Mouse (Mus musculus): ENCODE results near the gene Wdr62. TPM values are rescaled to one million over a fixed set of nuclear protein-coding genes. Genes with fewer than 3 reads are reported as not detected.

The Wdr62 gene
- polyA plus RNA-seq, 2 experiments, result 8.8 to 22.9 TPM

DNA sequence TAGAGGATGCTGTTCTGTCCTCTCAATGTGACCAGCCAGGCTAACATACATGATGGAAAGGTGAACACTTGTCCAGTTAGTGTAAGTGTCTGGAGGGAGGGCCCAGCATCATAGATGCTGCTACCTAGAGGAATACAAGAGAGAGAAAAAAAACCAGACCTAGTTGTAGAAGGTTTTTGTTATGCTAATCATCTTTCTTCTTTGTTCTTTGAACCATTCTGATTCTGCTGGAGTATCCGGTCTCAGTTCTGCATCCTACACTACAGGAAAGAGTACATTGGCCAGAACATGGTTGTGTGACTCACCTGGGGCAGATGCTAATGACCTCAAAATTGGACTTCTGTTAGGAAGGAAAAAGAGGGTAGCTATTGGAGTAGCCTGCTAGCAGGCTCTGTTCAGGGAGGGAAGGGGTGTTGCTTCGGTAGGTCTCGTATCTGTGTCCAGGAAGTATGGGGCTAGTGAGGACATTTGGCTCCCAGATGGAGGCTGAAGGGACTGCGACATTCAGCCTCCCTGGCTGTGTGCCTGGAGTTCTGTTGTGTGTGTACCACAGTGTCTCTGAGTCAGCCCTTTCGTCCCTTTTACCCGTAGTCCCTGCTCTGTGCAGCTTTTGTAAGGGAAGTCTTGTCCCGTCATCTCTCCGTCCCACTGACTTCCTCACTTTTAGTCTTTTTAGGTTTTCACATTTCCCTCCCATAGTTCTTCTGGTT is 6.6 kb upstream of the Wdr62 start:
- H3K4me1 ChIP-seq (ENCODE audit: control insufficient read depth, insufficient read depth, low read length), result peaks cover 6% of the 10 kb centered on the region
- ATAC-seq (ENCODE audit: low FRiP score, low read depth) (no peak), DNase-seq (ENCODE audit: low spot score) (no peak)
- no peaks in the 10 kb centered on the region for H3K36me3 ChIP-seq (ENCODE audit: control insufficient read depth, insufficient read depth, low read length)
- H3K4me3 ChIP-seq (replicated peaks; ENCODE audit: low read length), result no peak overlapping the region
- no peak overlapping the region for H3K4me2 ChIP-seq (replicated peaks; ENCODE audit: low read depth, low read length, severe bottlenecking)
- TF ChIP-seq POLR2A (IDR thresholded peaks at IDR 0.05; ENCODE audit: borderline replicate concordance, extremely low read depth, insufficient read depth, insufficient read length), result no peak
- H3K9ac ChIP-seq (ENCODE audit: low read depth, low read length, severe bottlenecking), result no peak overlapping the region
- H3K9me3 ChIP-seq (ENCODE audit: control insufficient read depth, low read length), result no peaks in the 10 kb centered on the region
- H3K27me3 ChIP-seq (ENCODE audit: control insufficient read depth, insufficient read depth, low read length), result no peaks in the 10 kb centered on the region
- 55% methylated on average over 8 of the region's 8 CpGs for WGBS
- no peak overlapping the region for H3K27ac ChIP-seq (replicated peaks; ENCODE audit: low read depth, low read length)

DNA sequence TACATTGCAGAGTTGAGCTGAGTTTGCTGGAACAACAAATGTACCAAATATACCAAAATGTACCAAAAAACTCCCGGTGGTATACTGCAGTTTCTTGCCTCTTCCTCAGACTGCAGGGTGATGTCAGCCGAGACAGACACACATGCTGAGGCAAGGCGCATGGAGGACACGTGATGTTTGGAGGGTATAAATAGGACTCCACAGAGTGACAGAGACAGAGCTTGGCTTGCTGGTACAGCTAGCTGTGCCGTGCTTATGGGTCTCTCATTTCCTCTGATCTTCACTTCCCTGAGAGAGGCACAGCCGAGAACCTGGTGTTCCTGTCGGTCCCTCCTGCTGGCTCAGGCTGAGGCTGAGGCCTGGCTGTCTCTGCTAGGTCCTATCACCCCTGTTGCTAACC is 2.5 kb upstream of the Wdr62 start:
- no peak for TF ChIP-seq POLR2A (IDR thresholded peaks at IDR 0.05; ENCODE audit: borderline replicate concordance, extremely low read depth, insufficient read depth, insufficient read length)
- no peak for ATAC-seq (ENCODE audit: low FRiP score, low read depth)
- H3K9ac ChIP-seq (ENCODE audit: low read depth, low read length, severe bottlenecking), result no peak overlapping the region
- H3K27me3 ChIP-seq (ENCODE audit: control insufficient read depth, insufficient read depth, low read length), result no peaks in the 10 kb centered on the region
- H3K4me3 ChIP-seq (replicated peaks; ENCODE audit: low read length), result no peak overlapping the region
- H3K36me3 ChIP-seq (ENCODE audit: control insufficient read depth, insufficient read depth, low read length), result no peaks in the 10 kb centered on the region
- H3K4me1 ChIP-seq (ENCODE audit: control insufficient read depth, insufficient read depth, low read length), result peaks cover 5% of the 10 kb centered on the region; the same call in 1 of the 2 replicates
- WGBS, result 74% methylated on average over 7 of the region's 7 CpGs
- H3K9me3 ChIP-seq (ENCODE audit: control insufficient read depth, low read length), result no peaks in the 10 kb centered on the region
- no peak overlapping the region for H3K4me2 ChIP-seq (replicated peaks; ENCODE audit: low read depth, low read length, severe bottlenecking)
- no peak for DNase-seq (ENCODE audit: low spot score)
- H3K27ac ChIP-seq (replicated peaks; ENCODE audit: low read depth, low read length), result no peak overlapping the region

DNA sequence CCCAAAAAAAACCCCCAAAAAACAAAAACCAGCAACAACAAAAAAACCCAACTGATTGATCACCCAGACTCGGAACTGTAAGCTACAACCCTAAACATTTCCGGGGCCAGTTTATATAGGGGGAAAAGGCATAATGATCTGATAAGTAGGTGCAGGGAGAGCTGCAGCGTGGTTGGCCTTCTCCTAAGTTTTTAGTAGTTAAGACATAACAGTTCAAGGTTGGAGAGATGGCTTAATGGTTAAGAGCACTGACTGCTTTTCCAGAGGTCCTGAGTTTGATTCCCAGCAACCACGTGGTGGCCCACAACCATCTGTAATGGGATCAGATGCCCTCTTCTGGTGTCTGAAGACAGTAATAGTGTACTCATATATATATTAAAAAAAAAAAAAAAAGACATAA is 1.3 kb upstream of the Wdr62 start:
- WGBS, result 78% methylated on average over 4 of the region's 4 CpGs
- ATAC-seq (ENCODE audit: low FRiP score, low read depth) (no peak), DNase-seq (ENCODE audit: low spot score) (no peak)
- no peak overlapping the region for H3K9ac ChIP-seq (ENCODE audit: low read depth, low read length, severe bottlenecking)
- no peak overlapping the region for H3K4me2 ChIP-seq (replicated peaks; ENCODE audit: low read depth, low read length, severe bottlenecking)
- no peak overlapping the region for H3K4me3 ChIP-seq (replicated peaks; ENCODE audit: low read length)
- H3K27ac ChIP-seq (replicated peaks; ENCODE audit: low read depth, low read length), result no peak overlapping the region
- no peaks in the 10 kb centered on the region for H3K9me3 ChIP-seq (ENCODE audit: control insufficient read depth, low read length)
- no peaks in the 10 kb centered on the region for H3K36me3 ChIP-seq (ENCODE audit: control insufficient read depth, insufficient read depth, low read length)
- H3K4me1 ChIP-seq (ENCODE audit: control insufficient read depth, insufficient read depth, low read length), result peaks cover 5% of the 10 kb centered on the region; the same call in 1 of the 2 replicates
- H3K27me3 ChIP-seq (ENCODE audit: control insufficient read depth, insufficient read depth, low read length), result no peaks in the 10 kb centered on the region
- TF ChIP-seq POLR2A (IDR thresholded peaks at IDR 0.05; ENCODE audit: borderline replicate concordance, extremely low read depth, insufficient read depth, insufficient read length), result no peak

DNA sequence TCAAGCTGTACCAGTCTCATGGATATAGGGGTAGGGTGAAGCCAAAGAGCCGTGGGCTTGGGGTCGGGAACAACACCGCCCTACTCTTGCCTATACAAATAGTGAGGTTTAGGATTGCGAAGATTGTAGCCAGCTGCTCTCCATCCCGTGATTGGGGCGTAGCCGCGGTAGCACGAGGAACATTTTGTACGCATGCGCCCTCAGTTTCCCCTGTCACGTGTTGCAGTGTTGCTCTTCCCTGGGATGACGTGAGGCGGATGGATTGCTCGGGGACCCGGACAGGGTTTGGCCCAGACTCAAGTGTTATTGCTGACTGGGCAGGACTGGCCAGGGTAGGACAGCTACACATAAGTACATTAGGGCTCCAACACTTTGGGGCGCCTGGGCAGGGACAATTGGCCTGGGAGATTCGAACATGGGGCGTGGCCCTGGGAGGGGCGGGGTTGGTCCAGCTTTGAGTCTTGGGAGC is 485 bp upstream of the Wdr62 start:
- Histone ChIP-seq H3K4me1 (ENCODE audit: control insufficient read depth, insufficient read depth, low read length) (peaks cover 5% of the 10 kb centered on the region; the same call in 1 of the 2 replicates), H3K4me3 (replicated peaks; ENCODE audit: low read length) (peak overlapping the region; percentile 73), H3K27ac (replicated peaks; ENCODE audit: low read depth, low read length) (peak overlapping the region; percentile 92), H3K4me2 (replicated peaks; ENCODE audit: low read depth, low read length, severe bottlenecking) (peak overlapping the region; percentile 92), H3K36me3 (ENCODE audit: control insufficient read depth, insufficient read depth, low read length) (no peaks in the 10 kb centered on the region), H3K27me3 (ENCODE audit: control insufficient read depth, insufficient read depth, low read length) (no peaks in the 10 kb centered on the region), H3K9me3 (ENCODE audit: control insufficient read depth, low read length) (no peaks in the 10 kb centered on the region), H3K9ac (ENCODE audit: low read depth, low read length, severe bottlenecking) (peak overlapping the region; percentile 34)
- WGBS, result under 1% methylated on average over 20 of the region's 20 CpGs
- DNase-seq (ENCODE audit: low spot score) (peak; percentile 91), ATAC-seq (ENCODE audit: low FRiP score, low read depth) (peak; percentile 88)
- no peak for TF ChIP-seq POLR2A (IDR thresholded peaks at IDR 0.05; ENCODE audit: borderline replicate concordance, extremely low read depth, insufficient read depth, insufficient read length)

DNA sequence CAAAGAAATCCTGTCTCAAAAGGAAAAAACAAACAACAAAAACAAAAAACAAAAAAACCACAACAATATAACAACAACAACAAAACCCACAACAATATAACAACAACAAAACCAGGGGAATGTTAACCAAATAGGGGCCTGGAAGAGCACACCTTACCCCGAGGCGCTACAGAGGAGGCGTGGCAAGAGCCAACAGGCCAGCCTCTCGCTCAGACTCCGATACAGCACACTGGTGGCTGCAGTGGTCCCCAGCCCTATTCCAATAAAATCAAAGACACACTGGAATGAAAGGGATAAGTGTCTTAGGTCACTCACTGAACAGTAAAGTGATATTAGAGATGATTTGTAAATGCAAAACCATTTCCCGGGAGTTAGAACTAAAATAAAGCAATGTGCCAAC is 683 bp downstream of the Wdr62 start:
- Histone ChIP-seq H3K9me3 (ENCODE audit: control insufficient read depth, low read length) (no peaks in the 10 kb centered on the region), H3K4me1 (ENCODE audit: control insufficient read depth, insufficient read depth, low read length) (peaks cover 5% of the 10 kb centered on the region; the same call in 1 of the 2 replicates), H3K4me2 (replicated peaks; ENCODE audit: low read depth, low read length, severe bottlenecking) (peak overlapping the region; percentile 92), H3K27me3 (ENCODE audit: control insufficient read depth, insufficient read depth, low read length) (no peaks in the 10 kb centered on the region), H3K36me3 (ENCODE audit: control insufficient read depth, insufficient read depth, low read length) (no peaks in the 10 kb centered on the region), H3K4me3 (replicated peaks; ENCODE audit: low read length) (peak overlapping the region; percentile 73), H3K27ac (replicated peaks; ENCODE audit: low read depth, low read length) (0 out of 2 replicates have a peak overlapping the region, but pooled peaks have one; percentile 92), H3K9ac (ENCODE audit: low read depth, low read length, severe bottlenecking) (peak overlapping the region; percentile 50; the same call in 1 of the 2 replicates)
- DNase-seq (ENCODE audit: low spot score) (no peak), ATAC-seq (ENCODE audit: low FRiP score, low read depth) (no peak)
- 2% methylated on average over 6 of the region's 6 CpGs for WGBS
- no peak for TF ChIP-seq POLR2A (IDR thresholded peaks at IDR 0.05; ENCODE audit: borderline replicate concordance, extremely low read depth, insufficient read depth, insufficient read length)
